Mouse (Mus musculus): Measurements from ENCODE around the gene Ptprm.

DNA sequence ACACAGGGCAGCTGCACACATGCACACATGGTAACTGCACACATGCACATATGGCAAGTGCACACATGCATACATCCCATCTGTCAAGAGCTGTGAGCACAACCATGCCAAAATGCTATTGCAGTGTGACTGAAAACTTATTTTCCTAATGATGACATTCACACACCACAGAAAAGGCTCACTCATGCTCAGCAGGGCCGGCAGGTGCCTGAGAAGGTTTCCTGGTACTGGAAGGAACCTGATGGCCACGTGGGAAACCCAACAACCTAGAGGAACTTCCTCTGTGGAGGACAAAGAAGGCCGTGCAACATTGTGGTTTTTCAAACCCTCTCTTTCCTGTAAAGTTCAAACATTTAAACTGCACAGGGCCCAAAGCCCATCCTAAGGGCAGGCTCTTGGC lies 241.6 kb downstream of the Ptprm start:
- TF ChIP-seq CTCF (IDR thresholded peaks at IDR 0.05; ENCODE audit: control insufficient read depth, insufficient read depth, insufficient replicate concordance, low read depth, low read length) (no peak), POLR2A (IDR thresholded peaks at IDR 0.05; ENCODE audit: control insufficient read depth, low read depth, low read length) (no peak)
